Mouse (Mus musculus) left cerebral cortex, postnatal 36 days (tissue): Measurements from ENCODE around the gene Pard3b. TPM values are rescaled to one million over a fixed set of nuclear protein-coding genes. Genes with fewer than 3 reads are reported as not detected.
A peak's percentile ranks its signal among the peaks of the same experiment; 100 is the strongest.

ENCODE experiments used
- DNase-seq, 2 experiments: peaks; one replicate each; pipeline ENCODE4 v3.0.0; 2021 to 2022; ENCODE audit warnings: low spot score in 2 of 2, mixed read lengths in 1 of 2
- intact Hi-C: fragments of 180-260 bp; cut with DNase I; formaldehyde crosslinking; loops from one replicate; pipeline ENCODE4 v1.15.1; 2025
- total RNA-seq, 2 experiments: library from RNA; stranded (reverse); gene quantifications; 2 replicates each; pipeline ENCODE4 v1.2.3; 2021

The Pard3b gene
- 1 to 10 TPM; 2.7 to 4.0 TPM for total RNA-seq

DNA sequence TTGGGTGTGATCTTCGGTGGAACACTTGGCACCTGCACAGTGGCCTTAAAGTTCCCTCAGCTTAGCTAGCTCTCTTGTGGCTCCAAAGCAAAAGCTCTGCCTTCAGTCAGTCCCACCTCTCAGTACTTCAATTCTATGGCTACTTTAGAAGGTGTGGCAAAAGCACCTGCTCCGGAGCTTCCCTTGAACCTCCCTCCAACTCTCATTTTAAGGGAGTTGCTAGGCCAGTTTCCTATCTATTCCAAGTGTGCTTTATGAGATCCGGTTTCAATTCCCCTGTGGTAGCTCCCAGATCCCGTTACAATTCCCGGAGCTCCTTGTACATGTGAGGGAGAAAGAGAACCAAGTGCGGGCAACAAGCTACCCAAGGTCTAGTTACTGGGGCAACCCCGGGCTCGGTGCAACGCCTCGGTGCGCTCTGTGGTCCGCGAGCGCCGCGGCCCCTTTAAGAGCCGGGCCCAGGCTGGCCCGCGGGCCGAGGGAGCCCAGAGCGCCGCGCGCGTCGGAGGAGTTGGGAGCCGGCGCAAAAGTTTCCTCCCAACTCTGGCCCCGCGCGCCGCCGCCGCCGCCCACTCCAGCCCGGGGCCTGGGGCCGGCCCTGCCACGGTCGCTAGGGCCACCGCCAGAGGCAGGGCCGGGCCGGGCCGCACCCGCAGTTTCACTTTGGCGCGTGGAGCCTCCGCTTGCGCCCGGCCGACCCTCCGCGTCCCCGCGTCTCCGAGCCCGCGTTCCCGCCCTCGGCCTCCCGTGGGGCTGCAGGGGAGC is at the start of gene Pard3b:
Gene Pard3b (plus strand): TSS at position 478 of the 765 bp plus-strand sequence.
- DNase-seq = peak; percentile 19 to 26
- intact Hi-C loops = no loop called here

DNA sequence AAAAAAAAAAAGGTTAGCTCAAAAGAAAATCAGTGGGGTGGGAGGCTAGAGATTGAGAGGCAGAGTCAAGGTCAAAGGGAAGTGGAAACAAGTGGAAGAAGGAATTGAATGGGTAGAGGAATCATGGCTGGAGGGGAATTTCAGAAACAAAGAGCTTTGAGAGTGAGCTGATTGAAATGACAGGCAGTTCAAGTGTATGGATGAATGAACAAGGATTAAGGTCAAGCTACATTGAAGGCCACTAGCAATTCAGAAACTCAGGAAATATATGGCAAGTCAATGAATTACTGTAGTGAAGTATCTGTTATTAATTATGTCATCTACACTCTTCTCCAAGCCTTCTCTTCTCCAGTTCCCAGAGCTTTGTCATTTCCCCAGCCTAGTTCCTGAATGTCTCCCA is 22.4 kb upstream of the Pard3b start:
- intact Hi-C loops = no loop called here
- DNase-seq = no peak

DNA sequence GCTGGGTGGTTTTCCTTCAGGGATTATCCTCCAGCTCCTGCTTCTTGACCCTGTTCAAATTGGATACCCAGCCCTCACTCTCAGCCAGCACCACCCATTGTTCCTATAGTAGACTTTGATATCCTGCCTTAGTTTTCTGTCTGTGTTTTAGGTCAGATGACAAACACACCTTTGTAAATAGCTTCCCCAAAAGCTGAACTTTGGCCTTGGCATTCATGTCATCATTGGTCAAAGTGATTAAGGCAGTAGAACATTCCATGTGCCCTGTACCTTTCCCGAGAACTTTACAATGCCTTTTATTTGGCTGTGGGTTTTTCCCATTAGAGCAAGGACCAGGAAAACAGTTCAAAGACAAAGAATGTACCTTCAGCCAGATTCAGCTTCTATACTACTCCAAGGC is 18.0 kb upstream of the Pard3b start:
- intact Hi-C loops = no loop called here
- DNase-seq = no peak

DNA sequence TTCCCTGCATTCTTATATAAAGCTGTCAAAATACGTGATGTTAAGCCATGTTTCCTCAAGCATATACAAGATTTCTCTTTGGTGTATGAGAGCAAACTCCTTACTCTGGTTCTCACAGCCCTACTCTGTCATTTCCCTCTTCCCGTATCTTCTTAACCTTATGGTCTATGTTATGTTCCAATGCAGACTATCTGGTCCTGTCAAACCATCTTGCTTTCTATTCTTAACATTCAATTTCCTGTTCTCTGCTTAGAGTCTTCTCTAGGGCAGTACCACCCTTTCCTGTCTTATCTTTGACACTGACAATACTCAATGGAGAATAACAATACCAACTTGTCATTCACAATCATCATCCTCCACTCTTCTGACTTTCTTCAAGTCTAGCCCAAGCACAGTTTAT is 8.8 kb upstream of the Pard3b start:
- no peak for DNase-seq
- intact Hi-C loops = no loop called here

DNA sequence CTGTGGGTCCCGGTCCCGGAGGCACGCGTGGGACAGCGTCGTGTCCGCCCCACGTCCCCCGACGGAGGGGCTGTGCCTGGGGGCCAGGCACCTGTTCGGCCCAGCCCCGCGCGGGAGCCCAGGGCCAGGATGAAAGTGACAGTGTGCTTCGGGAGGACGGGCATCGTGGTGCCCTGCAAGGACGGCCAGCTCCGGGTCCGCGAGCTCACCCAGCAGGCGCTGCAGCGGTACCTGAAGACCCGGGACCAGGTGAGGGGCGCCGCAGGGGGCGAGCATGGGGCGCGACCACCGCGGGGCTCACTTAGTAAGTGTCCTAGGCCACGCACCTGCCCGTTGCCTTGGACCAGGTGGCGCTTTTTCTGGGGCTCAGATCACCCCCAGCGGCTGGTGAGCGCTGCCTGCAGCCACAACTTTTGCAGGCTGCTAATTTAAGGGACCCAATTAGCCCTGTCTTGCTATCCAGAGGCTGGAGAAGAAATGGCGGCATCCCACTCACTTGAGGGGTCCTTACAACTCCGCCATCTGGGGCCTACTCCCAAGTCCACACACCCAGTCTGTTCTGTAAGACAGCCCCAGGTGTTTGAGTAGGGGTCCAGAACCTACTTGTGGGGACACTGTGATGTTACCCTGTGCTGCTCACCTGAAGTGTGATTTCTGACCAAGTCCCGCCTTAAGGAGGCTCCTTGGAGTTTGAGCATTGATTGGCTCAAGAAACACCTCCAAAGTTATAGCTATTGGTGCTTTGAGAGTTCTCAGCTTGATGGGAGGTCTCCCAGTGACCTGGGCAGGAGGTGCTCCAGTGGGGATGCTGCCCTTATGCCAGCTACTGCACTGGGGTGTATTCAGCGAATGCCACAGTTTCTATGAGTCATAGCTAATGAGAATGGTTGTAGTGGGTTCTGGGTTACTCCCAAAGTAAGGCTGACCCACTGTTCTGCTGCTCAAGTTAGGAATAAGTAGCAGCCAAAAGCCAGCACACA is 780 bp downstream of the Pard3b start:
- peak in 1 of 2 experiments; percentile 4 for DNase-seq
- intact Hi-C loops = no loop called here

DNA sequence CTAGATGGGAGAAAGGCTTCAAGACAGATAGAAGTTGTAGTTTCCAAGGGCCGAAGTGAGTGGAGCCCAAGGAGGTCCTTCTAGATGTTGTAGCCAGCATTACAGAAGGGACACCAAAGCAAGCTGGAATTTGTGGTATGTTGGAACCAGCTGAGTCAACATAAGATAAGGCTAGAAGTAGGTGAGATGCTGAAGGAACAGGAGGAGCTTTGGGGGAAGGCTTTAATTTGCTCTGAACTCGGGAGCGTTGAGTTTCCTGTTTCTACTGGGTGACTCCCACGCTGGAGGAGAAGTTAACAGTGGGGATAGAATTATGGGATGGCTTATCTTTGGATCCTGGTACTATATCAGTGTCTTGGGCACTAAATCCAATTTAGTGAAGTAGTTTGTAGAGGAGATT is 3.3 kb downstream of the Pard3b start:
- intact Hi-C loops = no loop called here
- DNase-seq = no peak

DNA sequence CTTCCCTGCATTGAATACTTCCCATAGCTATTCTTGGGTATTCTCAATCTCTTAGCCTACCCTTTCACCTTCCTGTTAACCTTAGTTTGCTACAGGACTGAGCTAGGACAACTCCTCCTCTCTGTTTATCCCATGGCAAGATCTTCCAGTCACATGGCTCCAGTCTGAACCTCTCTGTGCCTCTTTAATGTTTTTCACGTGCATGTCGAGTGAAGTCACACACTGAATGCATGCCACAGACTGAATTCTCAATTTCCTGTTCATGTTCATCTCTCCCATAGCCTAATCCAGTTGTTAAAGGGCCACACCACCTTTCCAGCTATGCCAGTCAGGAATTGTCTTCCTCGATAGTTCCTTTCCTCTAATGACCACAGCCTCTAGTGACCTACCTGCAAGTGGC is 6.4 kb downstream of the Pard3b start:
- intact Hi-C loops = no loop called here
- no peak for DNase-seq

DNA sequence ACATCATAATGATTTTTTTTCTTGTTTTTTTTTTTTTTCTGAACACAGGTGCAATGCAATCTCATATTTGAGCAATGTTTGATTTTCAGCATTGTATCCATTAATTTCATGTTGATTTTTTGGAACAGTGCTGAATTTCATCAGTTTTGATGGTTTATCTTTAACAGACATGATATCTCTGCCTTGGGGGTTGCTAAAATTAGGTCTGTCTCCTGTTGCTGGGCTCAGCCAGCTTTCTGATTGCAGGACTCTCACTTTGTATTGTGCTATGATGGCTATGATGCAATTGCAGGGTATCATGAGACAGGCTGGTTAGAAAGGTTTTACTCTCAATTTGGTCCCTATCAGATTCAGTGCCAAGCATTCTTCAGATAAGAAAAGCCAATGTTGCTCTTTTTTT is 11.3 kb downstream of the Pard3b start:
- DNase-seq = no peak
- intact Hi-C loops = no loop called here

DNA sequence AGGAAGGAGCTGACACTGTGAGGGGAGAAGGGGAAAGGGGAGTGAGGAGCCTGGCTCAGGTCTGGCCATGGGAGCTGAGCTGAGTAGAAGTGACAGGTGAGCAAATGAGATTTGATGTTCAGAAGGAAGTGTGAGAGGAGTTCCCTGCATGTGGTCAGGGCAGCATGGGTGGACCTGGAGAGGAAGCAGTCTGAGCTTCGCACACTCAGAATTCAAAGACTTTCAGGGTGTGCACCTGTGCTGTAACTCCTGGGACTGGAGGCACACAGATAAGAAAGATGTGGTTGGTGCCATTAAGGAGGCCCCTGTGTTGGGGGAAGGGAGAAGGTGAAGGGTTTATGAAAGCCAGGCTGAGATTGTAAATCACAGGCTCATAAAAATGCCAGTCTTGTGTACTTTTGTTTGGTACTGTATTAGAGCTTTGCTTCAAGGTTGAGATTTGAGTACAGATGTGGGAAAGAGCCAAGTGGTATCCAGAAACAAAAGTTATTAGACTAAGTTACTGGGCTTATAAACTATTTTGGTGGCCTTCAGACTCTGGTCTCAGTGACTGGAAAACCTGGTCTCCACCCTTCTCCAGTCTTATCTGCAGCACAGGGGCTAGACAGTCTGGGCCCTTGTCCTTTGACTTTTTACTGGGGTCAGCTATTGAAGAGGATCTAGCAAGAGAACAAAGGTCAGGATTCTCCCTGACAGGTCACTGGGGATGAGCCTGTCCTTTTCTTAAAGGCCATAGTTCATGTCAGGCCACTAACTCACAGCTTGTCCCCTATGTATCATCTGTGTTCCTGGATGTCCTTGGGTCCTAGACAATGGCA is 13.0 kb downstream of the Pard3b start:
- no peak for DNase-seq
- intact Hi-C loops = no loop called here

DNA sequence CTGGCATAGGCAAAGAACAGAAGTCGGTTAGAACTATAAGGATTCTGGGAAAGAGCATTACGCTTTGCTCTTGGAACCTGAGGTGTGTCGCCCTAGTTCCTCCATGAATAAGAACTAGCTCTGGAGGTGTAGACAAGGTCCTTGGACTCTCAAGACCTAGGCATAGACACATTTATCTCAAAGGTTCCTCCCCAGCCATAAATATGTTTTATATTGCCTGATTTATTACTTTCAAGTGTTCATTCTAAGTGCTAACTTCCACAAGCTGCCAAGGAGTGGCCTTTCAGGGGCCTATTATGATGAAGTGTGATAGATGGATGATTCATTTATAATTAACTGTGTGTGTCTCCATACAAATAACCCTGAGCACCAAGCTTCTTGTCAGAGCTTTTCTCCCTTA is 19.1 kb downstream of the Pard3b start:
- DNase-seq = no peak
- intact Hi-C loops = no loop called here

DNA sequence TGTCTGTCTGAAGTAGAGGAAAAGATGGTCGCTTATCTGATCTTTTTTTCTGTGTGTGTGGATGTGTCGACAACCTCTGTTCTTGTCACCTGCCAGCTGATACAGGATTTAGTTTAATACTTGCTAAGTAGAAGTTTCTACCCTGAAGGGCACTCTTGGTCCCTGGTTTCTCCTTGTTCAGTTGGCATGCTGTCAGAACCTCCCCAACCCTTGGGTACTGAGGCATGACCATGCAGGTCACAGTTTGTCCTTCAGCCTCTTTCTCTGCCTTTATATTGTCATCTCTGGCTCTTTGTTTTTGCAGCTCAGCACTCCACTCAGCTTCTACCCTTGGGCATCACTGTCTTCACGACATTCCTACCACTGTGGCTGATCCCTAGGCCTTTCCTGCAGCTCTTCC is 21.3 kb downstream of the Pard3b start:
- intact Hi-C loops = no loop called here
- no peak for DNase-seq

DNA sequence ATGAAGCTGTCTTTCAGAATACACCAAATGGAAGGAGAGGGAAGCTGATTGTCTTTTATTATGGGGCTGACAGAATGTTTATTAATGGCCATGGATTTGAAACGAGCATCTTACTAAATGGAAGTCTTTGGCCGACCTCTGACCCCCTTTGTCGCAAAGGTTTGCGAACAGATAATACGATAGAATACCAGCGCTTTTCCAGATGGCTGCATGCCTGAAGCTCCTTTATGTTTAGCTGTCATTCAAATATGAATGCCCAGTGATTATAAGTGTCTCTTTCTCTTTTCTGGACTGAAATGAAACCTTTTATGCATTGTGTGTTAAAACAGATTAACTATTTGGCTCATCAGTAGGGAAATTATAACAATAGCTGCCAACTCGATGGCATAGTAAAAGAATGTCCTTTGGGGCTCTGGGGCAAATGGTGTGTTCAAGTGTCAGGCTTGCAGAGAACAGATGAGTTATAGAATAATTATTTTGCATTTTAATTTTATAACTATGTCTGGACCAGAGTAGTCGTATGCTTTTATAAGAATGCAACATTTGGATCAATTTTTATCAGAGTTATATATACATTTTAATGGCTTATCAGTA is 46.7 kb downstream of the Pard3b start:
- intact Hi-C loops = no loop called here
- no peak for DNase-seq

DNA sequence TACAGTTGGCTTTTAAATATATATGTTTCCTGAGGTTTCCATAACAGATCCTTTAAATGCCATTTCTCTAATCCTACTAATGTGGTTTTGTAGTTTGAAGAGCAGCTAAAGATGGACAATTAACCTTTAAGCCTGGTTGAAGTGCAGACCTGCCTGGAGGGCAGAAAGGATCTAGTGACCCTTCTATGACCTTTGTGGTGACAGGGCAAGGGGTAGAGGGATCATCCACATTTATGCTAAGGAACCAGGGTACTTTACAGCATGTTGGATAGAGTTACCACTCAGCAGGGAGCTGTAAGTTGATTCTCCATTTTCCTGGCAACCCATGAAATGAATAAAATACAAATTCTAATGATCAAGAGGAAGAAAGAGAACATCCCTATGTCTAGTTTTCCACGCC is 47.3 kb downstream of the Pard3b start:
- intact Hi-C loops = no loop called here
- no peak for DNase-seq

DNA sequence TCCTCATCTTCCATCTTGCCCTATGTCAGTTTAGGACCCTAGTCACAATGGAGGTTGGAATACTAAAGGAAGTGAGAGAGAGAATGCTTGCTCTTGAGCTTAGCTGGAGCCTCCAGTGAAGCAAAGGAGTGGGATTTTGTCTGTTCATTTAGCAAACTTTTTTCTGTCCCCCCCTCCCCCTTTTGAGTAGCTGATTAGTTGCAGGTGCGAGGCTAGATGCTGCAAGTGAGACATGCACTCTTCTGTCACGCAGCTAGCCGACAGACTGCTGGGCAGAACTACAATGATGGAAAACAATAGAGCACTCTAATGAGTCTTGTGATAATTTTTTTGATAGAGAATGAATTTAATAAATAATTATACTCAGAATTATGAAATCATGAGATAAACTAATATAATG is 49.7 kb downstream of the Pard3b start:
- no peak for DNase-seq
- intact Hi-C loops = no loop called here

DNA sequence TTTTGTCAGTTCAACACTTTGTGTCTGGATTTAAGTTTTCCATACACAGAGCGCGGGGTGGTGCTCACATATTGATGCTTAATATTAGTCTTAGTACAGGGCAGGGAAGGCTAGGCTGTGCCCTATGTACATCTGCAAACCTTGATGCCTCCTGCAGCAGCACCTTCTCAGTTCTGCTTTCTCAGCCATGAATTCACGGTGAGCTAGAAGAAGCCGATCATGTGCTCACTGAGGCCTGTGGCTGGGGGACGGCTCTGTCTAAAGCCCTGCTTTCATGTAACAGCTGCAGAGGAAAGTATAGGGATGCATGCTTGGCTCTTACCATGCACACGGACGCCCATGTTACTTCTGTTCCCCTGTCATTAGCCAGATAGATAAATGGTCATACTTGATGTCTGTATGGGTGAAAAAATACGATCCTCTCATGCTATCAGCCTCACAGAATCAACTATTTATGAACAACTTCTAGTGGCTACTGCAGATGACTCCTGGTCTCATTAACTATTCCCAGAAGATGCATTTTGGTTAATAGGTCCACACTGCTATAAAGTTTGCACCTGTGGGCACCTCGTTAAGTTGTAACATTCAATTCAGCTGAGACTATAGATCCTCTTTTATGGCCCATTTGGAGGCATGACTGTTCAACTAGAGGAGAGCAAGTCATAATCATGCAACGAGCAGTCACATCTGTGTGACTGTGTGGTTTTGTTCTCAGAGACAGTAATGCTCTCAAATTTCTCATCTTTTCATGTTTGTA is 60.0 kb downstream of the Pard3b start:
- no peak for DNase-seq
- intact Hi-C loops = no loop called here

DNA sequence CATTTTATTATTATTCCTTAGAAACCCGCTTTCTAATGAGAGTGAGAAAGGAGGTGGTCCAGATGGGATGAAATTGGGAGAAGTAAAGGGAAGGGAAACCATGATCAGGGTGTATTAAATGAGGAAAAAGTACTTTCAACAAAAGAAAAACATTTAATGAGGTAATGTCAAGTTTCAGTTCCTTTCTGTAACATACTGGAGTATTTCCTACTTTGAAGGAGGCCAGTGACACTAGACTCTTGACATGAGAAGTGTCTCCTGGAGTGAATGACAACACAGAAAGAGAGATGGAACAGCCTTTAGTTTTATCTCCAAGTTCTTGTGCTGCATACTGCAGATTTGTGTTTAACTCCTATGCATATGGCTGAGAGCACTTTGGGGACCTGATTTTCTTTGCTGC is 71.2 kb downstream of the Pard3b start:
- intact Hi-C loops = no loop called here
- no peak for DNase-seq

DNA sequence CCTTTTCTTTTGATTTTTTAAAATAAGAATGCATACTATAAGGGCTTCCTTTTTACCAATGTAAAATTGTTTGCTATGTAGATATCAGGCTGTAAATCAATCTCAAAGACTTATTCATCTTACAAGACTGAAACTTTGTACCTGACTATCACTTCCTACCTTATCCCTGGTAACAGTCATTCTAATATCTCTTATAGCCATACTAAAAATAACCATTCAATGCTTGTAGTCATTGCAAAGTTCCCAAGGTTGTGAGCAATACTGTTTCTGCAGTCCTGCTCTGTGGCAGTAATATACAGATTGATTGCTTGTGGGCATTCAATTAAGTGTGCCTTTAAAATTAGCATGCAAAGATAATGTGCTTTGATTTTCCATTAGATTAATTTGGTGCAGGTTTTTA is 72.9 kb downstream of the Pard3b start:
- intact Hi-C loops = no loop called here
- no peak for DNase-seq

DNA sequence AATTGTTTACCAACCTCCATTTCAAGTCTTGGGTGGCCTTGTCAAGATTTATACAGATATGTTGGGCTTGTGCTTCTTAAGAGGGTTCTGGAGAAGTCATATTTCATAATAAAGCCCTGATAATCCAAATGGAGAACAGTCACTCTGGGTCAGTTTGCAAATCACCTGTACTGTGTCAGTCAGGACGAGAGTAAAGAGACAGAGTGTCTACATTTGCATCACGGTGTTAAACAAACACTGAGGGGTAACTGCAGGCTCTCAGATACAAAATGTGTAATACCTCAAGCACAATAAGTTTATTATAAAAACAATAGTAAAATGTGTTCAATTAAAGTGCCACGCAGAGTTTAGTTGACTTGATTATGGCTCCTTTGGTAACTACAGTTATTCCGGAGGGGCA is 91.0 kb downstream of the Pard3b start:
- no peak for DNase-seq
- intact Hi-C loops = no loop called here

DNA sequence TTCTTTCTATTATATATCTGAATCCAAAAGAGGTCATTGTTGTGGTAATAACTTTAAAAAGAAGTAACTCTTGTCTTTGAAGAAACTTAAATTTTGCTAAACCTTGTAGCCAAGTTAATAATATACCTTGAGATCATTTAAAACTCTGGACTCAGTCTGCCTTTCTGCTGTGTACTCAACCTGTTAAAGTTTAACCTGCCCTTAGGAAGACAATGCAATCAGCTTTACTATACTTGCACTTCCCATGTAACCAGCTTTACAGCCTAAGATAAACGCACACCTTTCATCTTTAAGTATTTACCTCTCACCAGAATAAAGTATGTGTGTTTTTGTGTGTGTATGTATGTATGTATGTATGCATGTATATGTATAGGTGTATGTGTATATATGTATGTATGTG is 97.9 kb downstream of the Pard3b start:
- DNase-seq = no peak
- intact Hi-C loops = no loop called here
